Mouse (Mus musculus) intestine, embryonic 15.5 days (tissue): Measurements from ENCODE around the gene Cyp2d26. TPM values are rescaled to one million over a fixed set of nuclear protein-coding genes. Genes with fewer than 3 reads are reported as not detected.
A peak's percentile ranks its signal among the peaks of the same experiment; 100 is the strongest.
"Not testable (repeated sequence)": the region's sequence is repeated elsewhere in the genome, so short reads cannot be mapped to it uniquely, and the experiment has no call there.

Experiments
- ATAC-seq: fragments of 200-750 bp; cut with Nextera tagmentation; 2 replicates; pipeline ENCODE4 v1.8.0; 2017; ENCODE audit warnings: moderate TSS enrichment, moderate library complexity
- H3K27ac ChIP-seq: fragments of 300-500 bp; sonication (generic); 2 replicates; pipeline ENCODE4 v1.5.1; 2015; ENCODE audit warnings: mild to moderate bottlenecking, inconsistent platforms
- H3K27me3 ChIP-seq: fragments of 300-500 bp; sonication (generic); replicated peaks from 2 replicates; pipeline ENCODE4 v1.6.1; 2015; ENCODE audit warnings: inconsistent platforms
- H3K36me3 ChIP-seq: fragments of 300-500 bp; sonication (generic); 2 replicates; pipeline ENCODE4 v1.6.1; 2015; ENCODE audit warnings: inconsistent platforms
- H3K4me1 ChIP-seq: fragments of 300-500 bp; sonication (generic); replicated peaks from 2 replicates; pipeline ENCODE4 v1.6.1; 2015; ENCODE audit warnings: inconsistent platforms
- H3K4me2 ChIP-seq: fragments of 300-500 bp; sonication (generic); replicated peaks from 2 replicates; pipeline ENCODE4 v1.6.1; 2015; ENCODE audit warnings: mild to moderate bottlenecking, inconsistent platforms
- H3K4me3 ChIP-seq: fragments of 300-500 bp; sonication (generic); replicated peaks from 2 replicates; pipeline ENCODE4 v1.5.1; 2015; ENCODE audit warnings: inconsistent platforms
- H3K9ac ChIP-seq: fragments of 300-500 bp; sonication (generic); 2 replicates; pipeline ENCODE4 v1.6.1; 2015; ENCODE audit warnings: inconsistent platforms
- H3K9me3 ChIP-seq: fragments of 300-500 bp; sonication (generic); 2 replicates; pipeline ENCODE4 v1.6.1; 2016; ENCODE audit warnings: inconsistent platforms
- WGBS: fragments of 180-500 bp; shearing (Covaris S2); methylation state at CpG from one replicate; pipeline ENCODE4 v1.1.7; 2015; 5-methylcytosine and 5-hydroxymethylcytosine counted together
- polyA plus RNA-seq: library from polyadenylated mRNA; unstranded; fragments of >200 nt; fragmentation: Nextera tagmentation; extraction: Ambion mirVana; gene quantifications from 2 replicates; pipeline ENCODE4 v1.2.1, GENCODE M21; 2015

The Cyp2d26 gene
- polyA plus RNA-seq, 1 experiment from 2014 or later = 12.0 TPM

DNA sequence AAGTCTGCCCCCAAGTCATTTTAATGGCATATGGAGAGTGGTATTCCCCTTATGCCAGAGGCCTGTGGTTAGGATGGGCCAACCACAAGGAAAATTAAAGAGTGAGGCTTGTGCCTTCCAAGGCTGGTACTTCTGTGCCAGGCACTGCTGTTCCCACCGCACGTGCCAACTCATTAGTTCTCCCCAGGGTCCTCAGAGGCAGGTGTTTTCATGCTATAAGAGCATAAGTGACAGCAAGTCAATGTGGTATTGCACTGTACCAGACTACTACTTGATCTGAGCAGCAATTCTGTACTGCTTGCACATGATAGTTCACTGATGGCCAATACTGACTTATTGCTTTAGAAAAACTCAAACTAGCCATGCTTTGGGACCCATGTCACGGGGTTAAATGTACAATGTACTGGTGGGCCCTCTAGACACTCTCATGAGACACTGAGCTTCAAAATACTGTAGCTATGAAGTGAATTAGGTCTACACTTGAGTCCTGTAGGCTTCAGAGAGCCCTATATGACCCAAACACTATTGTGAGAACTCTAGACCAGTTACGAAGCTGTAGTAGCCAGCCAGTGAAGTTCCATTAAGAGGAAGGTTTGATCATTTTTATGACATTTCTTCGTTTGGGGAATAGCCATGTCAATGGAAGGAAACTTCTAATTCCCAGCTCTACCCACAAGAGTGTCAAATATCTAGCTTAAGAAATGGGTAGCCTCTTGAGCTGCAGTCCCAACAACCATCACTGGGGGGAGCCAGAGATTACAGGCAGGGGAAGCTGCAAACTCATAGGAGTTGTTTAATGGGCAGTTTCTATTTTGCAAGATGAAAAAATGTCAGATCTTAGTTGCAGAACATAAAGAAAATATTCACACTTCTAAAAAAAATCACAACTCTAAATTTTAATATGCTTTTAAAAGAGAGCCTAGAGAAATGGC lies 10.9 kb upstream of the Cyp2d26 start:
- Histone ChIP-seq H3K27ac (no peak overlapping the region), H3K4me3 (no peak overlapping the region), H3K27me3 (no peaks in the 10 kb centered on the region), H3K4me2 (no peak overlapping the region), H3K9ac (no peak overlapping the region), H3K36me3 (no peaks in the 10 kb centered on the region), H3K4me1 (no peaks in the 10 kb centered on the region), H3K9me3 (no peaks in the 10 kb centered on the region)
- no peak for ATAC-seq
- 77% methylated on average over 5 of the region's 5 CpGs for WGBS

DNA sequence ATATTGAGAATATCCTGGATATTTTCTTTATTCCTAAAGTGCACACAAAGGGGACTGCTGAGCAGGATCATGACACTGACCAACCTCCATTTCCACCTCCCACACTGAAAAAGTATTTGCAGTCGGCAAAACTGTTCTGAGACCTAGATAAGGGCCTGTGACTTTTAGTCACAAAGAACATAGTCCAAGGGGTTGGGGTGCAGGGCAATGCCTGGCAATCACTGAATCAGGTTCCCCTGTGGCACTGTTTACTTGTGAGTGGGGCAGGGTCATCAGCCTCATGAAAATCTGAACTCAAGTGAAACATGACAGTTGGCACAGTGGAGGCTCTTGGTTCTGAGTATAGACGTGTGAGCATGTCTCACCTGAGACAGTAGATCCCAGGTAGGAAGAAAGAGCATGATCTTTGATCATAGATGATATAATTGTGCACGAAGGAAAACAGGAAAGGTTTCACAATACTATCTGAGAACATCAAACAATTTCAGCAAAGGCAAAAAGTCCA lies 1.9 kb upstream of the Cyp2d26 start:
- WGBS = 62% methylated on average over 3 of the region's 3 CpGs

DNA sequence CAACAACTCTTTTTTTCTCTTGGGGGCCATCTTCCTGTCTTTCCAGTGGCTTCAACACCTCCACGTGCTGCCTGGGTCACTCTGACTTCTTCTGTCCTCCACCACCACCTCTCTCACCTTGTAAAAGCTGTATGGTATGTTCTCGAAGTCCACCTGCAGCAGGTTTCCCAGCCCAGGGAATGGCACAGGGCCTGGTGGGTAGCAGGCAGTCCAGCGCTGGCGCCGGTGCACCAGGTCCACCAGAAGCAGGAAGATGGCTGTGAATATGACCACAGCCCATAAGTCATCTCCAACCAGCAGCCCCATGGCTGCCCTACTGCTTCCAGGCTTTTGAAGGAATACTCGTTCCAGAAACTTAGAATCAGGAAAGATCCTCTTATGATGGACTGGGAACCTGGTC lies 226 bp downstream of the Cyp2d26 start:
- Histone ChIP-seq H3K9ac (no peak overlapping the region), H3K9me3 (no peaks in the 10 kb centered on the region), H3K36me3 (no peaks in the 10 kb centered on the region), H3K27ac (peak overlapping the region; percentile 86), H3K4me1 (0 out of 2 replicates have a peak, but pooled peaks cover 2% of the 10 kb centered on the region), H3K4me2 (peak overlapping the region; percentile 43), H3K27me3 (no peaks in the 10 kb centered on the region), H3K4me3 (no peak overlapping the region)
- peak; percentile 46 for ATAC-seq
- WGBS = 71% methylated on average over 6 of the region's 6 CpGs

More for the DNA sequence above, 1.9 kb upstream of the Cyp2d26 start:
- Histone ChIP-seq H3K27ac (no peak overlapping the region), H3K4me2 (no peak overlapping the region), H3K4me3 (no peak overlapping the region), H3K9ac (no peak overlapping the region), H3K4me1 (0 out of 2 replicates have a peak, but pooled peaks cover 2% of the 10 kb centered on the region), H3K9me3 (no peaks in the 10 kb centered on the region), H3K36me3 (no peaks in the 10 kb centered on the region), H3K27me3 (no peaks in the 10 kb centered on the region)
- no peak for ATAC-seq

DNA sequence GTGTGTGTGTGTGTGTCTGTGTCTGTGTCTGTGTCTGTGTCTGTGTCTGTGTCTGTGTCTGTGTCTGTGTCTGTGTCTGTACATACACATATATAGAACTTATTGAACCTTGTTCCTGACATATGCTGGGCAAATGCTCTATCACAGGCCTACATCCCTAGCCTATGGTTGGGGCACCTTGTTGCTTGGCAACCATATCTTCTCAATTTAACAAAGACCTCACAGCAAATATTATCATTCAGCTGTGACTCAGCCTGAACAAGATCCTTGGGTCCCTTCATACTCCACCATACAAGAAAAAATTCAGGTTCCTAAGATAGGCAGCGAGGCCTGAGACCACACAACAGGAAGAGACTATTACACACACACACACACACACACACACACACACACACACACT lies 640 bp downstream of the Cyp2d26 start:
- H3K27me3 ChIP-seq = no peaks in the 10 kb centered on the region
- no peak overlapping the region for H3K4me3 ChIP-seq
- H3K9ac ChIP-seq = no peak overlapping the region
- no peaks in the 10 kb centered on the region for H3K9me3 ChIP-seq
- peak overlapping the region; percentile 86; the same call in 1 of the 2 replicates for H3K27ac ChIP-seq
- H3K4me2 ChIP-seq = peak overlapping the region; percentile 43
- peak; percentile 43; the same call in 1 of the 2 replicates for ATAC-seq
- 69% methylated on average over 1 of the region's 1 CpGs for WGBS
- H3K36me3 ChIP-seq = no peaks in the 10 kb centered on the region
- H3K4me1 ChIP-seq = 0 out of 2 replicates have a peak, but pooled peaks cover 2% of the 10 kb centered on the region

DNA sequence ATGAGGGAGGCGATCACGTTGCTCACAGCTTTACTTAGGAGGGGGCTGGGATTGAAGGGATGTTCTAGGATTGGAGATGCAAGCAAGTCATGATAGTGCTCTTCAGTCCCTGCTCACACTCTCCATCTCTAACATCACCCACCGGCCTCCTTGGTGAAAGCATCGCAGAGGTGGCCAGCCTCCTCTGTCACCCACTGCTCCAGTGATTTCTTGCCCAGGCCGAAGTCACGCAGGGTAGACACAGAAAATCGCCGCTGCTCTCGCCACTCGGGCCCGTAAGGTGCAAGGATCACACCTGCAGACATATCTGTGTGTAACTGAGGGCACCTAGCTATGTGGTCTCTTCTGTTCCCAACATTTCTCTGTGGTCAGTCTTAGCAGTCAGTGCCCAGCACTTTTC lies 1.5 kb downstream of the Cyp2d26 start:
- no peak for ATAC-seq
- Histone ChIP-seq H3K9ac (no peak overlapping the region), H3K27ac (no peak overlapping the region), H3K9me3 (no peaks in the 10 kb centered on the region), H3K4me3 (no peak overlapping the region), H3K36me3 (no peaks in the 10 kb centered on the region), H3K4me2 (no peak overlapping the region), H3K4me1 (0 out of 2 replicates have a peak, but pooled peaks cover 2% of the 10 kb centered on the region), H3K27me3 (no peaks in the 10 kb centered on the region)
- 90% methylated on average over 11 of the region's 11 CpGs for WGBS

DNA sequence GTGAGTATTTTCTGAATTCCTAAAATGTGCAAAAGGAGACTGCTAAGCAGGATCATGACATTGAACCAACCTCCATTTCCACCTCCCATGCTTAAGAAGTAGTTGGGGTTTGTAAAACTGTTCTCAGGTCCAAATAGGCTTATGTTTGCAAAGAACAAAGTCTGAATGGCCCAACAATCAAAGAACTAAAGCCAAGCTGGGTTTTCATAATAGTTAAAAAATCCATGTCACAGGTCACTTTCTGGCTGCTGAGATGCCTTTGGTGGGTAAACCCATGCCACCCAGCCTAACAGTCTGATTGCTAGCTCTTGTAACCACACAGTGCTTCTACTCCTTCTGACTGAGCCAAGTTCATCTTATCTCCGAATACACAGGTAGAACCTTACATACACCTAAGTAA lies 9.5 kb downstream of the Cyp2d26 start:
- H3K4me3 ChIP-seq = no peak overlapping the region
- no peak overlapping the region for H3K9ac ChIP-seq
- H3K4me2 ChIP-seq = no peak overlapping the region
- H3K9me3 ChIP-seq = no peaks in the 10 kb centered on the region
- no peaks in the 10 kb centered on the region for H3K36me3 ChIP-seq
- no peaks in the 10 kb centered on the region for H3K4me1 ChIP-seq
- no peaks in the 10 kb centered on the region for H3K27me3 ChIP-seq
- ATAC-seq = no peak
- no peak overlapping the region for H3K27ac ChIP-seq
- 85% methylated on average over 1 of the region's 1 CpGs for WGBS

DNA sequence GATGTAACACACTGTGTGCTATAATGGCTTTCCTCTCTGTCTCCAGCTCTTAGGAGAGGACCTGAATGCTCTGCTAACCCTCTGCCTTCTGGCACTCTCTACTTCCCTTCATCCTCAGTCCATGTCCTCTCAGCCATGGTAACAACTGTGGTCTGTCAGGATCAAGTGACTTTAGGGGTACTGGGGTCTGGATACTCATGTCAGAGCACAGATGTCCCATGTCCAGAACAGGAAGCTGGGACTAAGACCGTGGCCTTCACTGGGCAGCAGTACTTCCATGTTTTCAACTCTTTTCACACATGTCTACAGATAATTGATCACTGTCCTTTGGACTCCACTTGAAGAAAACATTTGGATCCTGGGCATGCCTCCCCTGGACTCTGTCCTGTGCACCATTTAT lies 10.3 kb downstream of the Cyp2d26 start:
- no peak overlapping the region for H3K4me3 ChIP-seq
- 67% methylated on average over 1 of the region's 1 CpGs for WGBS
- no peak for ATAC-seq
- H3K9me3 ChIP-seq = no peaks in the 10 kb centered on the region
- H3K9ac ChIP-seq = no peak overlapping the region
- no peaks in the 10 kb centered on the region for H3K27me3 ChIP-seq
- H3K36me3 ChIP-seq = no peaks in the 10 kb centered on the region
- H3K27ac ChIP-seq = no peak overlapping the region
- H3K4me2 ChIP-seq = no peak overlapping the region
- no peaks in the 10 kb centered on the region for H3K4me1 ChIP-seq

DNA sequence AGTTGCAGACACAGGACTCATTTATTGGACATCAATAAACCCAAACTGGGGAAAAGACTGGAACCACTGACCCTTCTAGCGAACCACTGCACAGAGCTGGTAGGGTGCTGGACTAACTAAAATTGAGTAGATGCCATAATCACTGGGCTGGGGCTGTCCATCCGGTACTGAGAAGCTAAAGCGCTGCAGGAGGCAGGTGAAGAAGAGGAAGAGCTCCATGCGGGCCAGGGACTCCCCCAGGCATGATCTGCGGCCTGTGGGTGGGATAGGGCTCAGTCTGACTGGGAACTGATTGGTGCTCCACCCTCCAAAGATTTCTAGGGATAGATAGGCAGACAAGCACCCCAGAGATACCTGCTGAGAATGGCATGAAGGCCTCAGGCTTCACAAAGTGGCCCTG lies 16.2 kb downstream of the Cyp2d26 start:
- not testable (repeated sequence) for ATAC-seq

DNA sequence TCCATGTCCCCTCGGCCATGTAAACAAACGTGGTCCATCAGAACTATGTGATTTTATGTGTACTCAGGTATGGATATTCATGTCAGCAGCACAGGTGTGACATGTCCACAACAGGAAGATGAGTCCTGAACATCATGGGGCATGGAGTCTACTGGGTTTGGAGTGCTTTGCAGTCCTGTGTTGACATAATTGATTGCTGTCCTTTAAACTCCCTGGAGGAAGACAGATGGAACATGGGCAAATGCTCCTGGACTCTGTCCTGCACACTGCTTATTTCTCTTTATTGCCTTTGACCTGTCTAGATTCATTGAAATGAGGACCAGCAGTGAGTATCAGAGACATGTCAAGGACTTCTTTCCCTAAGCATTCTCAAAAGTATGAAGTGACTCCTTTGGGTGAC lies 28.2 kb downstream of the Cyp2d26 start:
- H3K36me3 ChIP-seq = no peaks in the 10 kb centered on the region
- WGBS = 80% methylated on average over 2 of the region's 2 CpGs

More for the DNA sequence above, 16.2 kb downstream of the Cyp2d26 start:
- H3K27ac ChIP-seq, H3K4me1 ChIP-seq, H3K4me3 ChIP-seq, H3K27me3 ChIP-seq, H3K4me2 ChIP-seq, H3K9me3 ChIP-seq, H3K9ac ChIP-seq, H3K36me3 ChIP-seq: not testable (repeated sequence)
- WGBS = 87% methylated on average over 5 of the region's 5 CpGs

DNA sequence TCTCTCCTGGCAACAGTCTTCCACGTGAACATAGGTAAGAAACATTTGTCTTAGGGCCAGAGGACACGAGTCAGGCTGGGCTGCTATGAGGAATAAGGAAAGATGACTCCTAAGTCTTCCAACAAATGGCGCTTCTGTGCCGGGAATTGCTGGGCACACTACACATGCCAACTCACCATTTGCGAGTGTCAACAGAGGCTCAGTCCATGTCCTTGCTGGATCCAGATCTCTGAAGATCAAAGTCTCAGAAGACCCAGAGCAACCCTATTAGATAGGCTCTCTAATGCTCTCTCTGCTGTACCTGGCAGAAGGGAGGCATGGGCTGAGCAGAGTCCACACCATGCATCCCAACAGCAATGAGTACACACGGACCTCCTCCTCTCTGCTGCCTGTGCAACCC lies 29.2 kb downstream of the Cyp2d26 start:
- H3K4me3 ChIP-seq = no peak overlapping the region
- no peaks in the 10 kb centered on the region for H3K36me3 ChIP-seq
- no peak overlapping the region for H3K27ac ChIP-seq
- no peaks in the 10 kb centered on the region for H3K9me3 ChIP-seq
- no peaks in the 10 kb centered on the region for H3K27me3 ChIP-seq
- H3K4me2 ChIP-seq = no peak overlapping the region
- ATAC-seq = no peak
- WGBS = 83% methylated on average over 6 of the region's 6 CpGs
- no peak overlapping the region for H3K9ac ChIP-seq
- no peaks in the 10 kb centered on the region for H3K4me1 ChIP-seq

More for the DNA sequence above, 28.2 kb downstream of the Cyp2d26 start:
- Histone ChIP-seq H3K4me2 (no peak overlapping the region), H3K4me3 (no peak overlapping the region), H3K4me1 (no peaks in the 10 kb centered on the region), H3K27me3 (no peaks in the 10 kb centered on the region), H3K9me3 (no peaks in the 10 kb centered on the region), H3K9ac (no peak overlapping the region), H3K27ac (no peak overlapping the region)
- ATAC-seq = no peak

DNA sequence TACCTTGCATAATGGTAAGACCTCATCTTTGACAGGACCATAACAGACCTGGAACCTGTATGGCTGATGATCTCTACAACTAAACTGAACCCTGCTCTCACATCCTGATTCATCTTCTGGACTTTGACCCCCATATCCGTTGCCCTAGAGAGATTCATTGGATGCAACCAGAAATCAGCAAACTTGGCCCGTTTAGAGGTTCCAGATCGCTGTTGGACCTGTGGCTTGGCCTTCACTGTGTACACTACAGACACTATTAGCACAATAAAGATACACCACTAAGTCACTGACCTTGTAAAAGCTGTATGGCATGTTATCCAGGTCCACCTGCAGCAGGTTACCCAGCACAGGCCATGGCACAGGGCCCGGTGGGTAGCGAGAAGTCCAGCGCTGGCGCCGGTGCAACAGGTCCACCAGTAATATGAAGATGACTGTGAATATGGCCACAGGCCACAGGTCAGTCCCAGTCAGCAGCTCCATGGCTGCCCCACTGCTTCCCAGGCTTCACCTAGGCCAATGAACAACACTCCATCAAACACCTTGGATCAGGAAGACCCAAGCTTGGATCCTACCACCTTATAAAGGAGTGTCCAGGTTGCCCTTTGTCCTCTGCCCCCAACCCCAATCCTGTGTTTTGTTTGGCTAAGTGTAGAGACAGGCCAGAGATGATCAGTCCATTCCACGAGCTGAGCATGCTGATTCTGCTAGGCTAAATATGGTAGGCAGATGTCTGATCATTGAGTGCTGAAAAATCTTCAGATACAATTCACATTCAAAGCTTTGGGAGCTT lies 30.3 kb downstream of the Cyp2d26 start, which contains the start of gene Cyp2d40:
Gene Cyp2d40 (minus strand): TSS at position 553 of the 790 bp plus-strand sequence.
- Histone ChIP-seq H3K27me3 (no peaks in the 10 kb centered on the region), H3K4me1 (no peaks in the 10 kb centered on the region), H3K4me3 (no peak within 1 kb of the TSS), H3K27ac (no peak within 1 kb of the TSS), H3K9ac (no peak within 1 kb of the TSS), H3K4me2 (no peak within 1 kb of the TSS), H3K36me3 (no peaks in the 10 kb centered on the region), H3K9me3 (no peaks in the 10 kb centered on the region)
- ATAC-seq = no peak
- WGBS = 91% methylated on average over 9 of the region's 9 CpGs

DNA sequence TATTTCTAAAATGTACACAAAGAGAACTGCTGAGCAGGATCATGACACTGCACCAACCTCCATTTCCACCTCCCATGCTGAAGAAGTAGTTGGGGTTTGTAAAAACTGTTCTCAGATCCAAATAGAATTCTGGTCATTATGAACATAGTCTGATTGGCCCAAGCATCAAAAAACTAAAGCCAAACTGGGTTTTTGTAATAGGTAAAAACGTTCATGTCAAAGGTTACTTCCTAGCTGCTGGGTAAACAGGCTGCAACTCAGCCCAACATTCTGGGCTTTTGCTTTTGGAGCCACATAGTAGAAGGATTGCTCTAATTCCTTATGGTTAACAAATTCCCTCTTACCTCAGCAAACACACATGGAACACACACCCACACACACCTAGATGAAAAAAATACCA lies 46.0 kb downstream of the Cyp2d26 start:
- 50% methylated on average over 1 of the region's 1 CpGs for WGBS
- Histone ChIP-seq H3K9me3 (no peaks in the 10 kb centered on the region), H3K4me3 (no peak overlapping the region), H3K9ac (no peak overlapping the region), H3K27me3 (no peaks in the 10 kb centered on the region), H3K4me1 (no peaks in the 10 kb centered on the region), H3K4me2 (no peak overlapping the region), H3K36me3 (no peaks in the 10 kb centered on the region), H3K27ac (no peak overlapping the region)
- no peak for ATAC-seq
